Mouse (Mus musculus): ENCODE measurements at regions not wholly inside any gene's neighbourhood (a gene's known extent, or its start where the extent isn't known, plus 50 kb on each side); places are given as distances from the start of the nearest gene placed in this dataset.

- no peaks in the 10 kb centered on the region for H3K79me2 ChIP-seq (ENCODE audit: control insufficient read depth, insufficient read depth)
- H3K36me3 ChIP-seq (ENCODE audit: control insufficient read depth, insufficient read depth) = no peaks in the 10 kb centered on the region
- no peak overlapping the region for H3K4me2 ChIP-seq (ENCODE audit: low read depth)
- no peak overlapping the region for H3ac ChIP-seq (ENCODE audit: control insufficient read depth, insufficient read length)
- TF ChIP-seq SRF (IDR thresholded peaks at IDR 0.05; ENCODE audit: control insufficient read depth, insufficient read length, low read depth) = no peak
- no peak for TF ChIP-seq POLR2AphosphoS2 (IDR thresholded peaks at IDR 0.05; ENCODE audit: insufficient read length, low read depth)
- TF ChIP-seq MAX (IDR thresholded peaks at IDR 0.05; ENCODE audit: low read depth) = no peak
- TF ChIP-seq TCF3 (IDR thresholded peaks at IDR 0.05; ENCODE audit: insufficient read length, low read depth) = no peak
- no peak for TF ChIP-seq REST (IDR thresholded peaks at IDR 0.05; ENCODE audit: insufficient read depth, insufficient read length)
- no peak for TF ChIP-seq POLR2A (IDR thresholded peaks at IDR 0.05; ENCODE audit: insufficient read length, low read depth)
- TF ChIP-seq MYOD1 (IDR thresholded peaks at IDR 0.05; ENCODE audit: control insufficient read depth in 1 of 3, insufficient read length in 2 of 3, low read depth in 2 of 3) = no peak
- no peak for TF ChIP-seq E2F4 (IDR thresholded peaks at IDR 0.05; ENCODE audit: insufficient read depth)
- no peak for TF ChIP-seq MYOG (IDR thresholded peaks at IDR 0.05; ENCODE audit: control insufficient read depth in 1 of 3, insufficient read depth in 1 of 3, insufficient read length in 2 of 3, low read depth in 2 of 3)
- no peak for TF ChIP-seq USF1 (IDR thresholded peaks at IDR 0.05; ENCODE audit: low read depth)
- no peak for TF ChIP-seq CEBPB (IDR thresholded peaks at IDR 0.05; ENCODE audit: insufficient read depth, poor library complexity, severe bottlenecking)
- TF ChIP-seq TCF12 (IDR thresholded peaks at IDR 0.05; ENCODE audit: insufficient read depth, poor library complexity, severe bottlenecking) = no peak
- H3K27me3 ChIP-seq (ENCODE audit: control insufficient read depth, insufficient read depth, insufficient read length) = no peaks in the 10 kb centered on the region
- no peak overlapping the region for H3K4me3 ChIP-seq
These were observed 260.1 kb downstream of the Zfp704 start for GRCm38 (mm10) chr3:9349822-9350221.

GRCm38 (mm10) chr3:9347446-9347860 lies 262.4 kb downstream of the Zfp704 start:
- Histone ChIP-seq H3K4me3 (no peak overlapping the region), H3K4me2 (ENCODE audit: low read depth) (peak overlapping the region; percentile 64), H3K79me2 (ENCODE audit: control insufficient read depth, insufficient read depth) (no peaks in the 10 kb centered on the region), H3ac (ENCODE audit: control insufficient read depth, insufficient read length) (no peak overlapping the region), H3K36me3 (ENCODE audit: control insufficient read depth, insufficient read depth) (no peaks in the 10 kb centered on the region), H3K27me3 (ENCODE audit: control insufficient read depth, insufficient read depth, insufficient read length) (no peaks in the 10 kb centered on the region)
- no peak for TF ChIP-seq MAX (IDR thresholded peaks at IDR 0.05; ENCODE audit: low read depth)
- TF ChIP-seq MYOD1 (IDR thresholded peaks at IDR 0.05; ENCODE audit: control insufficient read depth in 1 of 3, insufficient read length in 2 of 3, low read depth in 2 of 3) = no peak
- TF ChIP-seq TCF3 (IDR thresholded peaks at IDR 0.05; ENCODE audit: insufficient read length, low read depth) = no peak
- TF ChIP-seq MYOG (IDR thresholded peaks at IDR 0.05; ENCODE audit: control insufficient read depth in 1 of 3, insufficient read depth in 1 of 3, insufficient read length in 2 of 3, low read depth in 2 of 3) = no peak
- no peak for TF ChIP-seq POLR2A (IDR thresholded peaks at IDR 0.05; ENCODE audit: insufficient read length, low read depth)
- no peak for TF ChIP-seq REST (IDR thresholded peaks at IDR 0.05; ENCODE audit: insufficient read depth, insufficient read length)
- TF ChIP-seq POLR2AphosphoS2 (IDR thresholded peaks at IDR 0.05; ENCODE audit: insufficient read length, low read depth) = no peak
- no peak for TF ChIP-seq USF1 (IDR thresholded peaks at IDR 0.05; ENCODE audit: low read depth)

GRCm38 (mm10) chr3:9346857-9347445 lies 262.9 kb downstream of the Zfp704 start:
- Histone ChIP-seq H3K79me2 (ENCODE audit: control insufficient read depth, insufficient read depth) (no peaks in the 10 kb centered on the region), H3K4me3 (no peak overlapping the region), H3K4me2 (ENCODE audit: low read depth) (peak overlapping the region; percentile 64), H3ac (ENCODE audit: control insufficient read depth, insufficient read length) (no peak overlapping the region), H3K27me3 (ENCODE audit: control insufficient read depth, insufficient read depth, insufficient read length) (no peaks in the 10 kb centered on the region), H3K36me3 (ENCODE audit: control insufficient read depth, insufficient read depth) (no peaks in the 10 kb centered on the region)
- TF ChIP-seq REST (IDR thresholded peaks at IDR 0.05; ENCODE audit: insufficient read depth, insufficient read length) (no peak), TCF12 (IDR thresholded peaks at IDR 0.05; ENCODE audit: insufficient read depth, poor library complexity, severe bottlenecking) (no peak), POLR2AphosphoS2 (IDR thresholded peaks at IDR 0.05; ENCODE audit: insufficient read length, low read depth) (no peak), TCF3 (IDR thresholded peaks at IDR 0.05; ENCODE audit: insufficient read length, low read depth) (no peak), USF1 (IDR thresholded peaks at IDR 0.05; ENCODE audit: low read depth) (no peak), E2F4 (IDR thresholded peaks at IDR 0.05; ENCODE audit: insufficient read depth) (no peak), SRF (IDR thresholded peaks at IDR 0.05; ENCODE audit: control insufficient read depth, insufficient read length, low read depth) (no peak), CEBPB (IDR thresholded peaks at IDR 0.05; ENCODE audit: insufficient read depth, poor library complexity, severe bottlenecking) (no peak), MYOG (IDR thresholded peaks at IDR 0.05; ENCODE audit: control insufficient read depth in 1 of 3, insufficient read depth in 1 of 3, insufficient read length in 2 of 3, low read depth in 2 of 3) (peak in 2 of 3 experiments; percentile 22 to 57), MAX (IDR thresholded peaks at IDR 0.05; ENCODE audit: low read depth) (no peak), POLR2A (IDR thresholded peaks at IDR 0.05; ENCODE audit: insufficient read length, low read depth) (no peak), MYOD1 (IDR thresholded peaks at IDR 0.05; ENCODE audit: control insufficient read depth in 1 of 3, insufficient read length in 2 of 3, low read depth in 2 of 3) (peak in 2 of 3 experiments; percentile 44 to 45)

GRCm38 (mm10) chr3:9346356-9346755 lies 263.5 kb downstream of the Zfp704 start:
- H3K4me2 ChIP-seq (ENCODE audit: low read depth) = no peak overlapping the region
- no peaks in the 10 kb centered on the region for H3K36me3 ChIP-seq (ENCODE audit: control insufficient read depth, insufficient read depth)
- TF ChIP-seq E2F4 (IDR thresholded peaks at IDR 0.05; ENCODE audit: insufficient read depth) (no peak), MYOG (IDR thresholded peaks at IDR 0.05; ENCODE audit: control insufficient read depth in 1 of 3, insufficient read depth in 1 of 3, insufficient read length in 2 of 3, low read depth in 2 of 3) (no peak), POLR2AphosphoS2 (IDR thresholded peaks at IDR 0.05; ENCODE audit: insufficient read length, low read depth) (no peak), TCF3 (IDR thresholded peaks at IDR 0.05; ENCODE audit: insufficient read length, low read depth) (no peak), REST (IDR thresholded peaks at IDR 0.05; ENCODE audit: insufficient read depth, insufficient read length) (no peak), TCF12 (IDR thresholded peaks at IDR 0.05; ENCODE audit: insufficient read depth, poor library complexity, severe bottlenecking) (no peak), MAX (IDR thresholded peaks at IDR 0.05; ENCODE audit: low read depth) (no peak), MYOD1 (IDR thresholded peaks at IDR 0.05; ENCODE audit: control insufficient read depth in 1 of 3, insufficient read length in 2 of 3, low read depth in 2 of 3) (no peak), SRF (IDR thresholded peaks at IDR 0.05; ENCODE audit: control insufficient read depth, insufficient read length, low read depth) (no peak), CEBPB (IDR thresholded peaks at IDR 0.05; ENCODE audit: insufficient read depth, poor library complexity, severe bottlenecking) (no peak)
- no peaks in the 10 kb centered on the region for H3K79me2 ChIP-seq (ENCODE audit: control insufficient read depth, insufficient read depth)
- H3ac ChIP-seq (ENCODE audit: control insufficient read depth, insufficient read length) = no peak overlapping the region
- H3K4me3 ChIP-seq = no peak overlapping the region
- H3K27me3 ChIP-seq (ENCODE audit: control insufficient read depth, insufficient read depth, insufficient read length) = no peaks in the 10 kb centered on the region

Measured in myocyte (in vitro differentiated cells).